Mouse (Mus musculus) liver, embryonic 16.5 days (tissue): Measurements from ENCODE around the gene Rtkn. TPM values are rescaled to one million over a fixed set of nuclear protein-coding genes. Genes with fewer than 3 reads are reported as not detected.

Experiments
- ATAC-seq: fragments of 200-750 bp; cut with Nextera tagmentation; 2 replicates; pipeline ENCODE4 v1.8.0; 2017; ENCODE audit warnings: low read depth, mild to moderate bottlenecking, moderate number of reproducible peaks, moderate library complexity
- H3K27ac ChIP-seq: fragments of 300-500 bp; sonication (generic); 2 replicates; pipeline ENCODE4 v1.5.1; 2014; ENCODE audit warnings: mild to moderate bottlenecking, low read length
- H3K27me3 ChIP-seq: fragments of 300-500 bp; sonication (generic); 2 replicates; pipeline ENCODE4 v1.6.1; 2014; ENCODE audit warnings: low read depth, low read length, mixed read lengths; ENCODE audit not compliant: control insufficient read depth, insufficient read depth
- H3K36me3 ChIP-seq: fragments of 300-500 bp; sonication (generic); 2 replicates; pipeline ENCODE4 v1.6.1; 2014; ENCODE audit warnings: mild to moderate bottlenecking; ENCODE audit not compliant: control insufficient read depth, insufficient read depth
- H3K4me1 ChIP-seq: fragments of 300-500 bp; sonication (generic); 2 replicates; pipeline ENCODE4 v1.6.1; 2014; ENCODE audit warnings: low read depth, low read length, mixed read lengths; ENCODE audit not compliant: control insufficient read depth
- H3K4me2 ChIP-seq: fragments of 300-500 bp; sonication (generic); 2 replicates; pipeline ENCODE4 v1.6.1; 2014; ENCODE audit warnings: low read depth, low read length, mixed read lengths
- H3K4me3 ChIP-seq: fragments of 300-500 bp; sonication (generic); 2 replicates; pipeline ENCODE4 v1.5.1; 2014; ENCODE audit warnings: low read depth, mild to moderate bottlenecking, low read length
- H3K9ac ChIP-seq: fragments of 300-500 bp; sonication (generic); 2 replicates; pipeline ENCODE4 v1.6.1; 2014; ENCODE audit warnings: low read depth, low read length
- H3K9me3 ChIP-seq: fragments of 300-500 bp; sonication (generic); replicated peaks from 2 replicates; pipeline ENCODE4 v1.6.1; 2016; ENCODE audit warnings: low read length; ENCODE audit not compliant: control insufficient read depth
- whole genome bisulfite sequencing: fragments of 180-500 bp; shearing (Covaris S2); extraction: QIAGEN DNeasy Blood & Tissue Kit; methylation state at CpG from one replicate; pipeline ENCODE4 v1.1.7; 2014; ENCODE audit not compliant: insufficient replicate concordance; 5-methylcytosine and 5-hydroxymethylcytosine counted together
- polyA plus RNA-seq: library from polyadenylated mRNA; unstranded; fragments of >200 nt; fragmentation: Nextera tagmentation; extraction: Ambion mirVana; gene quantifications from 2 replicates; pipeline ENCODE4 v1.2.1, GENCODE M21; 2015

The Rtkn gene
- polyA plus RNA-seq, 1 experiment from 2014 or later: 16.4 TPM

- Histone ChIP-seq H3K9me3 (no peaks in the 10 kb centered on the region), H3K27ac (no peak overlapping the region), H3K27me3 (no peaks in the 10 kb centered on the region), H3K4me1 (peaks cover 3% of the 10 kb centered on the region), H3K36me3 (no peaks in the 10 kb centered on the region), H3K4me3 (no peak overlapping the region), H3K9ac (no peak overlapping the region), H3K4me2 (no peak overlapping the region)
- no peak for ATAC-seq
- 61% methylated on average over 9 of the region's 9 CpGs for WGBS
These were observed 37.1 kb downstream of the Rtkn start for GRCm38 (mm10) chr6:83172240-83172920.

- Histone ChIP-seq H3K9ac (no peak overlapping the region), H3K4me1 (no peaks in the 10 kb centered on the region; the same call in 1 of the 2 replicates), H3K9me3 (no peaks in the 10 kb centered on the region), H3K27ac (no peak overlapping the region), H3K36me3 (no peaks in the 10 kb centered on the region), H3K27me3 (no peaks in the 10 kb centered on the region), H3K4me3 (no peak overlapping the region), H3K4me2 (no peak overlapping the region)
- 77% methylated on average over 8 of the region's 8 CpGs for WGBS
- ATAC-seq: no peak
These were observed 40.7 kb downstream of the Rtkn start for GRCm38 (mm10) chr6:83175996-83176395.

GRCm38 (mm10) chr6:83179390-83180117, 44.3 kb downstream of the Rtkn start:
- WGBS: 55% methylated on average over 12 of the region's 12 CpGs
- no peak overlapping the region for H3K4me2 ChIP-seq
- ATAC-seq: 0 out of 2 replicates have a peak, but pooled peaks have one; percentile 19
- no peaks in the 10 kb centered on the region for H3K27me3 ChIP-seq
- H3K4me3 ChIP-seq: no peak overlapping the region
- no peak overlapping the region for H3K9ac ChIP-seq
- H3K27ac ChIP-seq: no peak overlapping the region
- H3K36me3 ChIP-seq: peaks cover 2% of the 10 kb centered on the region
- H3K9me3 ChIP-seq: no peaks in the 10 kb centered on the region
- no peaks in the 10 kb centered on the region; the same call in 1 of the 2 replicates for H3K4me1 ChIP-seq

- H3K4me2 ChIP-seq: no peak overlapping the region
- ATAC-seq: no peak
- no peak overlapping the region for H3K27ac ChIP-seq
- 53% methylated on average over 6 of the region's 6 CpGs for WGBS
- peaks cover 2% of the 10 kb centered on the region for H3K36me3 ChIP-seq
- H3K9me3 ChIP-seq: no peaks in the 10 kb centered on the region
- no peaks in the 10 kb centered on the region for H3K27me3 ChIP-seq
- H3K4me3 ChIP-seq: no peak overlapping the region
- H3K9ac ChIP-seq: no peak overlapping the region
- peaks cover under 1% of the 10 kb centered on the region for H3K4me1 ChIP-seq
These were observed 45.3 kb downstream of the Rtkn start for GRCm38 (mm10) chr6:83180605-83181004.

DNA sequence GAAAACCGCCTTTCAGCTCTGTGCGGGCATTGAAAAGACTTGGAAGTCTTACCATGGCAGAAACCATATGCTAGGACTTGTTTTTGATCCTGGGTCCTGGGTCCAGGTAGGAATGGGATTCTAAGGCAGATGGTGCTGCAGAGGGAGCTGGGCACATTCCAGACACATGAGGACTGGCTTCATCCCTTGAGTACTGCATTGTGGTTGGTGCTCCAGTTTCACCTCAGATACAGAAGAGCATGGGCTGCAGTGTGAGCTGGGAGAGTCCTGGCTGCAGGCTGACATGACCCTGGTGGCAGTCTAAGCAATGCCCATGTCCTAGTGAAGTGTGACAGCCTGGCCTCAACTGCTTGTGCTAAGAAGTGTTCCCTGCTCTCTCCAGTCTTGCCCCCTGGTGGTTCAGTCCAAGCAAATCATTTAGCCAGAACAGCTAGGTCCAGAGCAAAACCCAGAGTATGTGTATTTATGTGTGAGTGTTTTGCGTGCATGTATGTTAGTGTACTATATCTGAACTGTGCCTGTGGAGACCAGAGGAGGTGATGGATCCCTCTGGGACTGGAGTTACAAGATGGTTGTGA, 49.7 kb downstream of the Rtkn start:
- H3K4me1 ChIP-seq: peaks cover 3% of the 10 kb centered on the region
- WGBS: 88% methylated on average over 3 of the region's 3 CpGs
- H3K27me3 ChIP-seq: no peaks in the 10 kb centered on the region
- no peak for ATAC-seq
- H3K4me3 ChIP-seq: no peak overlapping the region
- no peak overlapping the region for H3K4me2 ChIP-seq
- H3K9ac ChIP-seq: no peak overlapping the region
- H3K36me3 ChIP-seq: peaks cover 5% of the 10 kb centered on the region
- H3K27ac ChIP-seq: no peak overlapping the region
- H3K9me3 ChIP-seq: no peaks in the 10 kb centered on the region

DNA sequence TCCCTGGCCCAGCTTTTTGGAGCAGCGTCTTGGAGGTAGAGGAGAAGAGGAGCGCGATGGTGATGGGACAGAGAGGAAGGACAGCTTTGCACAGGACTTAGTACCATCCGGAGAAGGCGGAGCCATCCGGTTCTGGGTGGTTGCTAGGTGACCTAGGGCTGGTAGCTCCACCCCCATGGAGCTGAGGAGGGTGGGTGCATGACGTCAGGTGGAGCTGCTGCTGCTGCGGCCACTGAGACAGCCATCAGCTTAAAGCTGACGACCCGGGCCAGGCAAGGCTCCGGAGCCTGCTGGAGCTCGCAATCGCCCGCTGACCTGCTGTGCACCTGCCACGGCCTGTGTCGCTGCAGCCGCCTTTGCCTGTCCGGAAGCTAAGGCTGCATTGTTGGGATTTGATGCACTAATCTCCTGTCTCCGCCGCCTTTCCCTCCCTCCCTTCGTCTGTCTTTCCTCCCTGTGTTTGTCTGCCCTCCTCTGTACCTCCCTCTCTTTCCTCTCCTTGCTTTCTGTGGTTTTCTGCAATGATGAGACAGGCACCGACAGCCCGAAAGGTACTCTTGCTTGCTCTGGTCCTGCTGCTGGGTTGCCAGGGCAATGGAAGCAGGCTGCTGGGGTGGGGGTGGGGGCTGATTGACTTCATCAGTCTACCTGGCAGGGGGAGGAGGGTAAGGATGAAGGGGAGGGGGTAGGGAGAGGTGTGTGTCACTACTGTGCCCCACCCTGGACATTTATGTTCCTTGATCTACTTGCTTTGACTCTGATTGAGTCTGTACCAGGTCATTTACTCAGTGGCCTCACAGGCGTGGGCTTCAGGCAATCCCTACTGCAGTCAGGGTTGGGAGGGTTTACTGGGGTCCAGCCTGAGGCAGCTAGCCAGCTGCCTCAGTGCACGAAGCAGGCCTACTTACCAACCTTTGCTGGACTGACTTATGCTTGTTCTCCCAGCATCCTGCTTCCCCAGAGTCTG, 50.9 kb downstream of the Rtkn start:
- no peak overlapping the region for H3K4me2 ChIP-seq
- H3K4me3 ChIP-seq: no peak overlapping the region
- no peaks in the 10 kb centered on the region for H3K9me3 ChIP-seq
- peaks cover 11% of the 10 kb centered on the region for H3K36me3 ChIP-seq
- H3K4me1 ChIP-seq: peaks cover 3% of the 10 kb centered on the region
- peak; percentile 69 for ATAC-seq
- H3K27me3 ChIP-seq: no peaks in the 10 kb centered on the region
- WGBS: 24% methylated on average over 25 of the region's 25 CpGs
- no peak overlapping the region for H3K27ac ChIP-seq
- H3K9ac ChIP-seq: no peak overlapping the region

GRCm38 (mm10) chr6:83186946-83187345, 51.7 kb downstream of the Rtkn start:
- Histone ChIP-seq H3K36me3 (peaks cover 17% of the 10 kb centered on the region), H3K9me3 (no peaks in the 10 kb centered on the region)
- no peak for ATAC-seq

DNA sequence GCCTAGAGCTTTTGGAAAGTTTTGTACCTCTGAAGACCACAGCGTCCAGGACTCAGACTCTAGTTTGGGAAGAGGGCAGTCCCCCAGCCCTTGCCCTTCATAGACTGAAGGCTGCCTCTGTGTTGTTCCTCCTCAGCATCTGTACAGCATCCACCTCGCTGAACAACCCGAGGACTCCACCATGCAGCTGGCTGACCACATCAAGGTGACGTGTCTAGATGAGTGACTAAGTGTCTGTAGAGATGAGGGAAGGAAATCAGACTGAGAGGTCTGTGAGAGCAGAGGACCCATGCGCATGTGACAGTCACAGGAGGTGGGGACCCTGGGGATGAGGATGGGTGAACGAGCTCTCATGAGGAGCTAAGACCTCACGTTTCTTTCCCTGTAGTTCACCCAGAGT, 58.3 kb downstream of the Rtkn start:
- Histone ChIP-seq H3K9ac (no peak overlapping the region), H3K4me1 (no peaks in the 10 kb centered on the region), H3K27ac (no peak overlapping the region), H3K4me2 (no peak overlapping the region), H3K36me3 (peaks cover 57% of the 10 kb centered on the region), H3K27me3 (no peaks in the 10 kb centered on the region), H3K4me3 (no peak overlapping the region), H3K9me3 (no peaks in the 10 kb centered on the region)
- WGBS: 76% methylated on average over 7 of the region's 7 CpGs
- no peak for ATAC-seq

More at GRCm38 (mm10) chr6:83186946-83187345, 51.7 kb downstream of the Rtkn start:
- peaks cover 3% of the 10 kb centered on the region for H3K4me1 ChIP-seq
- no peak overlapping the region for H3K4me3 ChIP-seq
- no peak overlapping the region for H3K27ac ChIP-seq
- H3K27me3 ChIP-seq: no peaks in the 10 kb centered on the region
- no peak overlapping the region for H3K9ac ChIP-seq
- 81% methylated on average over 2 of the region's 2 CpGs for WGBS
- H3K4me2 ChIP-seq: no peak overlapping the region
